Mouse (Mus musculus): ENCODE results near the gene Tctex1d1. TPM values are rescaled to one million over a fixed set of nuclear protein-coding genes. Genes with fewer than 3 reads are reported as not detected.

Tctex1d1 gene
- total and polyA plus RNA-seq, 3 experiments = 0.20 TPM; not detected in 2

DNA sequence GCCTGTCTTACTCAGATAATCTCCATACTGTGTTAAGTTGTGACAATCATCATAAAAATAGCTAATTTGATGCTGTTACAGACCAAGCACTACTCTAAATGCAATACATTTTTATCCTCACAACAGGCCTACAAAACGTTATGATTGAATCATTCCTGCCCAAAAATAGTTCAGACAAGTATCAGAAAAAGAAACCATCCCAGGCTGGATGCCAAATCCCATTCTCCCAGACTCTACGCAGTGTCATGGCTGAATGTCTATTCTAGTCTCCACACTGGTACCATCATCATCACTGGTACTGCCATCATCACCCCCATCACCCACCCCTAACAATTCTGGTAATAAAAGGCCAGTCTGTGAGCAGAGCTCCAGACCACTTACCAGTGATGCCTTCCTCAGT is 25.9 kb upstream of the Tctex1d1 start:
- DNase-seq = no peak
- TF ChIP-seq CTCF (IDR thresholded peaks at IDR 0.05) (no peak), EP300 (IDR thresholded peaks at IDR 0.05; ENCODE audit: insufficient read depth, low read depth, low read length) (no peak), POLR2A (IDR thresholded peaks at IDR 0.05; ENCODE audit: insufficient read depth, low read depth, low read length) (no peak)
- no peaks in the 10 kb centered on the region for H3K79me2 ChIP-seq (replicated peaks; ENCODE audit: control insufficient read depth, insufficient read depth, low read length)
- no peak overlapping the region for H3K9ac ChIP-seq (ENCODE audit: low read depth, low read length)
- no peaks in the 10 kb centered on the region for H3K27me3 ChIP-seq (ENCODE audit: control insufficient read depth, insufficient read depth, low read length)
- no peaks in the 10 kb centered on the region for H3K4me1 ChIP-seq (ENCODE audit: control insufficient read depth, insufficient read depth, low read length)
- no peak overlapping the region for H3K27ac ChIP-seq
- intact Hi-C loops (cut with DNase I) = no loop called here
- H3K4me3 ChIP-seq = no peak overlapping the region
- no peaks in the 10 kb centered on the region for H3K36me3 ChIP-seq (ENCODE audit: control insufficient read depth, insufficient read depth, low read length)
- WGBS = 46% methylated on average over 2 of the region's 2 CpGs

DNA sequence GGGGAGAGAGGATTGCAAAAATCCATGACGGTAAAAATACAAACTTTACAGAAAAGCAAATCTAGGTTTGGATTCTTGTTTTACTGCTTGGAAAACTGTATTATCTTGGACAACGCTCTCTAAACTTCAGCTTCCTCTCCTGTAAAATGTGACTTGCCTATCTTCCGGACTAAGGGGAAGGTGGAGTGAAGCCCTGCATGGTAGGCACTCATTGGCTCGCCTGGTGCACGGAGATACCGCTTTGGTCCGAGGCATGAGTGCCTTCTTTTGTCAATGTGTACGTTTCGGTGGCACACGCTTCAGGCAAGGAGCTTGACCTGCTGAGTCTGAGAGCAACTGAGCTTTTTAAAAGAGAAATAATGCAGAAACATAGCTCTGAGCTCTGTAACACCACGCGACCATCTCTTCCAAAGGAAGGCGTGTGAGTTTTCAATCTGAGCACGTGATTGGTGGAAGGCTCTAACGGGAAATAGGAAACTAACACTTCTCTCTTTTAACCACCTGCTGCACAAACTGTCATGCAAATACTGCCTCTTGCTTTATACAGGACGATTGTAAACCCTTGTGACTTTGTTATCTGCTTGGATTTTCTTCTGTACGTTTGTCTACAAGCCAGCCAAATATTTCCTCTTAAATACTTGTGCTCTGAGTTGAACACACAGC is 23.0 kb upstream of the Tctex1d1 start:
- no peaks in the 10 kb centered on the region for H3K79me2 ChIP-seq (replicated peaks; ENCODE audit: control insufficient read depth, insufficient read depth, low read length)
- no peaks in the 10 kb centered on the region for H3K4me1 ChIP-seq (ENCODE audit: control insufficient read depth, insufficient read depth, low read length)
- TF ChIP-seq EP300 (IDR thresholded peaks at IDR 0.05; ENCODE audit: insufficient read depth, low read depth, low read length) (no peak), CTCF (IDR thresholded peaks at IDR 0.05) (no peak), POLR2A (IDR thresholded peaks at IDR 0.05; ENCODE audit: insufficient read depth, low read depth, low read length) (no peak)
- no peak overlapping the region for H3K4me3 ChIP-seq
- no peak for DNase-seq
- H3K36me3 ChIP-seq (ENCODE audit: control insufficient read depth, insufficient read depth, low read length) = no peaks in the 10 kb centered on the region
- H3K9ac ChIP-seq (ENCODE audit: low read depth, low read length) = no peak overlapping the region
- intact Hi-C loops (cut with DNase I) = no loop called here
- H3K27ac ChIP-seq = no peak overlapping the region
- no peaks in the 10 kb centered on the region for H3K27me3 ChIP-seq (ENCODE audit: control insufficient read depth, insufficient read depth, low read length)
- WGBS = 58% methylated on average over 17 of the region's 17 CpGs

DNA sequence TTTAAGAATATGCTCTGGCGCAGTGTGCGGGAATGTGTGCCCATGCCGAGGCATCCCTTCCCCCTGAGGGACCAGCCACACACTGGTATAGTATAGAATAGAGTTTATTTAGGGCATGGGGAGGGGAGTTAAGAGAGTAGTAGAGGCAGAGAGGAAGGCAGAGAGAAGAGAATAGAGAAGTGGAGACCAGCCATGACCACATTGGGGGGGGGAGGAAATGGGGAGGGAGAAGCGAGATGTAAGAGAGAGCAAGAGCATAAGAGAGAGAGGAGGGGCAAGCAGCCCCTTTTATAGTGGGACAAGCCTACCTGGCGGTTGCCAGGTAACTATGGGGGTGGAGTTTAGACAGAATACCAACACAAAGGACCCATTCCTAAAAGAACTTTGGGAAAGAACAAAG is 19.0 kb upstream of the Tctex1d1 start:
- Histone ChIP-seq H3K4me1 (ENCODE audit: control insufficient read depth, insufficient read depth, low read length) (no peaks in the 10 kb centered on the region), H3K27me3 (ENCODE audit: control insufficient read depth, insufficient read depth, low read length) (no peaks in the 10 kb centered on the region), H3K9ac (ENCODE audit: low read depth, low read length) (no peak overlapping the region), H3K36me3 (ENCODE audit: control insufficient read depth, insufficient read depth, low read length) (no peaks in the 10 kb centered on the region), H3K4me3 (no peak overlapping the region), H3K79me2 (replicated peaks; ENCODE audit: control insufficient read depth, insufficient read depth, low read length) (no peaks in the 10 kb centered on the region), H3K27ac (no peak overlapping the region)
- intact Hi-C loops (cut with DNase I) = no loop called here
- 86% methylated on average over 5 of the region's 5 CpGs for WGBS
- TF ChIP-seq POLR2A (IDR thresholded peaks at IDR 0.05; ENCODE audit: insufficient read depth, low read depth, low read length) = no peak
- no peak for TF ChIP-seq CTCF (IDR thresholded peaks at IDR 0.05)
- no peak for TF ChIP-seq EP300 (IDR thresholded peaks at IDR 0.05; ENCODE audit: insufficient read depth, low read depth, low read length)
- no peak for DNase-seq

DNA sequence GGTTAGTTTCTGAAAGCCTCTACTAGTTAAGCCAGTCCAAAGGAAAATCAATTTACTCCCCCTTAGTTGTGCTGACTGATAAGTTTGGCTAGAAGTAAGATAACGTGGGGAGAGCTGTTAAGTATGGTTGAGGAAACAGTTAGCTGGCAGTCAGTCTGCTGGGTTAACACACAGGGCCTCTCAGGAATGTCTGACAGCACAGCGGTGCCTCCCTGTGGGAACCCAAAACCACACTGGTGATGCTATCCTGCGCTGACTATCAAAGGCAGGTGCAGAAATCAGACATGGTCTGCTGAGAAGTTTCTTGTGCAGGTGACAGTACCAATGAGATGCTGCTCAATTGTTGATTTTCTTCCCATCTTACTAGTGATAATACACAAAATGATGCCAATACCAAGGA is 14.2 kb upstream of the Tctex1d1 start:
- Histone ChIP-seq H3K27me3 (ENCODE audit: control insufficient read depth, insufficient read depth, low read length) (no peaks in the 10 kb centered on the region), H3K27ac (no peak overlapping the region), H3K9ac (ENCODE audit: low read depth, low read length) (no peak overlapping the region), H3K4me3 (no peak overlapping the region), H3K79me2 (replicated peaks; ENCODE audit: control insufficient read depth, insufficient read depth, low read length) (no peaks in the 10 kb centered on the region), H3K4me1 (ENCODE audit: control insufficient read depth, insufficient read depth, low read length) (no peaks in the 10 kb centered on the region), H3K36me3 (ENCODE audit: control insufficient read depth, insufficient read depth, low read length) (no peaks in the 10 kb centered on the region)
- WGBS = 44% methylated on average over 3 of the region's 3 CpGs
- TF ChIP-seq CTCF (IDR thresholded peaks at IDR 0.05) = no peak
- no peak for TF ChIP-seq EP300 (IDR thresholded peaks at IDR 0.05; ENCODE audit: insufficient read depth, low read depth, low read length)
- TF ChIP-seq POLR2A (IDR thresholded peaks at IDR 0.05; ENCODE audit: insufficient read depth, low read depth, low read length) = no peak
- intact Hi-C loops (cut with DNase I) = no loop called here
- no peak for DNase-seq

DNA sequence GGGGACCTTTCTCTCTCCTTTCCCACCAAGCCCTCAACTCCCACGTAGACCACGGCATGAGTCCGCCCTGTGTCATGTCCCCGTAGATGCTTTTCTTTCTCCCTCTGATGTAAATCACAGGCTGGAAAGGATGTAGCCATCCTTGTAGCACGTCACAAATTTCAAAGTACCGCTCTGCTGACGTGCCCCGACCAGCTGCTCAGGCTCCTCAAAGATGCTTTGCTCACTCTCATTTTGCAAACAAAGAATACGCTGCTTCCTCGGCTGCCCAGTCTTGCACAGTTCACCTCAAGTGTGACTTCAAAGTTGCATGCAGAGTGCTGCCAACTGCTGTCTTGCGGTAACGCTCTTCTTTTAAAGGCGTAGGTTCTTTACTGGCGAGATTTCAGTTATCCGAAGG is 10.6 kb upstream of the Tctex1d1 start:
- Histone ChIP-seq H3K79me2 (replicated peaks; ENCODE audit: control insufficient read depth, insufficient read depth, low read length) (no peaks in the 10 kb centered on the region), H3K4me3 (no peak overlapping the region), H3K36me3 (ENCODE audit: control insufficient read depth, insufficient read depth, low read length) (no peaks in the 10 kb centered on the region), H3K4me1 (ENCODE audit: control insufficient read depth, insufficient read depth, low read length) (no peaks in the 10 kb centered on the region), H3K27ac (no peak overlapping the region), H3K27me3 (ENCODE audit: control insufficient read depth, insufficient read depth, low read length) (no peaks in the 10 kb centered on the region), H3K9ac (ENCODE audit: low read depth, low read length) (no peak overlapping the region)
- no peak for DNase-seq
- TF ChIP-seq EP300 (IDR thresholded peaks at IDR 0.05; ENCODE audit: insufficient read depth, low read depth, low read length) (no peak), POLR2A (IDR thresholded peaks at IDR 0.05; ENCODE audit: insufficient read depth, low read depth, low read length) (no peak), CTCF (IDR thresholded peaks at IDR 0.05) (no peak)
- WGBS = 90% methylated on average over 15 of the region's 15 CpGs
- intact Hi-C loops (cut with DNase I) = no loop called here

DNA sequence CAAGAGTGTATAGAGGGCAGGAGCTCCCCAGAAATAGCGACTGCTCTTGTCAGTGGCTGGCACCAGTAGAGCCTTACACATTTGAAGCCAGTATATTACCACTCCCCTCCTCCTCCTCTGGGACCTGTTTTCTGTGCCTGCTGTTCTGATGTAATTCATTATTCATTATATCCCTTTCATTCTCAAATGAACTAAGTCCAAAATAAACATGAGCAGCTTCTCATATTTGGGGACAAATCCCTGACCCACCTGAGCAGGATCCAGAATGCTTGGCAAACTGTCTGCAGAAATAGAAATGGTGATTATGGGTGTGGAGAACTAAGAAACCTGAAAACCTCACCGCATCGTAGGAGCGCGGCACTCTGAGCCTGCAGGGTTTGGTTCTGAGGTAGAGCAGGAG is 8.8 kb upstream of the Tctex1d1 start:
- H3K27me3 ChIP-seq (ENCODE audit: control insufficient read depth, insufficient read depth, low read length) = no peaks in the 10 kb centered on the region
- no peaks in the 10 kb centered on the region for H3K4me1 ChIP-seq (ENCODE audit: control insufficient read depth, insufficient read depth, low read length)
- no peak overlapping the region for H3K4me3 ChIP-seq
- intact Hi-C loops (cut with DNase I) = no loop called here
- H3K27ac ChIP-seq = no peak overlapping the region
- no peaks in the 10 kb centered on the region for H3K36me3 ChIP-seq (ENCODE audit: control insufficient read depth, insufficient read depth, low read length)
- H3K79me2 ChIP-seq (replicated peaks; ENCODE audit: control insufficient read depth, insufficient read depth, low read length) = no peaks in the 10 kb centered on the region
- no peak overlapping the region for H3K9ac ChIP-seq (ENCODE audit: low read depth, low read length)
- TF ChIP-seq EP300 (IDR thresholded peaks at IDR 0.05; ENCODE audit: insufficient read depth, low read depth, low read length) (no peak), CTCF (IDR thresholded peaks at IDR 0.05) (no peak), POLR2A (IDR thresholded peaks at IDR 0.05; ENCODE audit: insufficient read depth, low read depth, low read length) (no peak)
- 92% methylated on average over 5 of the region's 5 CpGs for WGBS
- no peak for DNase-seq
